Mouse (Mus musculus) liver, adult 2 months (tissue): Measurements from ENCODE around the gene Ccdc85b. TPM values are rescaled to one million over a fixed set of nuclear protein-coding genes. Genes with fewer than 3 reads are reported as not detected.

Experiments
- DNase-seq: peaks from one replicate; pipeline ENCODE4 v3.0.0-alpha.2; 2011; ENCODE audit warnings: low read depth, low spot score; ENCODE audit errors: extremely low read depth
- H3K27ac ChIP-seq: fragments of 200-500 bp; replicated peaks from 2 replicates; pipeline ENCODE4 v1.5.1; 2012; ENCODE audit warnings: low read depth, mild to moderate bottlenecking, control low read depth, inconsistent platforms, low read length; ENCODE audit not compliant: insufficient read depth
- H3K27me3 ChIP-seq: fragments of 200-500 bp; 2 replicates; pipeline ENCODE4 v1.6.1; 2012; ENCODE audit warnings: mild to moderate bottlenecking, moderate library complexity, low read length, inconsistent platforms; ENCODE audit not compliant: control insufficient read depth, insufficient read depth
- H3K36me3 ChIP-seq: fragments of 200-500 bp; 2 replicates; pipeline ENCODE4 v1.6.1; 2012; ENCODE audit warnings: low read length, inconsistent platforms; ENCODE audit not compliant: control insufficient read depth, insufficient read depth
- H3K4me1 ChIP-seq: fragments of 200-500 bp; 2 replicates; pipeline ENCODE4 v1.6.1; 2011; ENCODE audit warnings: low read length; ENCODE audit not compliant: control insufficient read depth, insufficient read depth
- H3K4me3 ChIP-seq: fragments of 200-500 bp; 2 replicates; pipeline ENCODE4 v1.5.1; 2011; ENCODE audit warnings: low read depth, mild to moderate bottlenecking, control low read depth, low read length, moderate library complexity; ENCODE audit not compliant: insufficient read depth
- H3K79me2 ChIP-seq: fragments of 200-500 bp; 2 replicates; pipeline ENCODE4 v1.6.1; 2012; ENCODE audit warnings: inconsistent platforms, mild to moderate bottlenecking, low read length, moderate library complexity; ENCODE audit not compliant: control insufficient read depth, insufficient read depth
- H3K9ac ChIP-seq: fragments of 200-500 bp; 2 replicates; pipeline ENCODE4 v1.6.1; 2012; ENCODE audit warnings: low read depth, mild to moderate bottlenecking, control low read depth, inconsistent platforms, low read length
- CTCF ChIP-seq: fragments of 200-500 bp; IDR thresholded peaks from 2 replicates; pipeline ENCODE4 v1.5.1; 2011; ENCODE audit warnings: low read depth, low read length, control low read depth
- POLR2A ChIP-seq: fragments of 200-500 bp; IDR thresholded peaks from 2 replicates; pipeline ENCODE4 v1.6.1; 2011; ENCODE audit warnings: low read length, control low read depth; ENCODE audit not compliant: insufficient read depth; ENCODE audit errors: extremely low read depth
- WGBS: fragments of 180-500 bp; shearing (Covaris S2); methylation state at CpG from one replicate; pipeline ENCODE4 v1.1.7; 2018; 5-methylcytosine and 5-hydroxymethylcytosine counted together
- polyA plus RNA-seq: library from polyadenylated mRNA; depleted of rRNA; stranded (reverse); fragments of >200 nt; gene quantifications from 2 replicates; pipeline ENCODE4 v1.2.3, GENCODE M21; 2012
- total RNA-seq: library from RNA; depleted of rRNA; stranded (reverse); fragments of >200 nt; gene quantifications from 2 replicates; pipeline ENCODE4 v1.2.3, GENCODE M21; 2014

The Ccdc85b gene
- total and polyA plus RNA-seq, 2 experiments, result 2.6 to 3.3 TPM

GRCm38 (mm10) chr19:5429219-5429618 lies 28.5 kb downstream of the Ccdc85b start:
- WGBS, result 70% methylated on average over 4 of the region's 4 CpGs
- Histone ChIP-seq H3K27ac (no peak overlapping the region), H3K4me3 (no peak overlapping the region), H3K4me1 (peaks cover 15% of the 10 kb centered on the region), H3K79me2 (peaks cover 14% of the 10 kb centered on the region; the same call in 1 of the 2 replicates), H3K27me3 (no peaks in the 10 kb centered on the region), H3K36me3 (no peaks in the 10 kb centered on the region), H3K9ac (no peak overlapping the region)
- DNase-seq, result no peak
- TF ChIP-seq POLR2A (no peak), CTCF (no peak)

GRCm38 (mm10) chr19:5428083-5428482 lies 29.6 kb downstream of the Ccdc85b start:
- H3K4me1 ChIP-seq, result peaks cover 15% of the 10 kb centered on the region
- H3K9ac ChIP-seq, result no peak overlapping the region
- H3K79me2 ChIP-seq, result peaks cover 14% of the 10 kb centered on the region; the same call in 1 of the 2 replicates
- DNase-seq, result peak; percentile 33
- no peaks in the 10 kb centered on the region for H3K27me3 ChIP-seq
- no peak overlapping the region for H3K27ac ChIP-seq
- no peak overlapping the region for H3K4me3 ChIP-seq
- no peaks in the 10 kb centered on the region for H3K36me3 ChIP-seq
- peak; percentile 28; the same call in 1 of the 2 replicates for TF ChIP-seq CTCF
- TF ChIP-seq POLR2A, result no peak
- 88% methylated on average over 2 of the region's 2 CpGs for WGBS

DNA sequence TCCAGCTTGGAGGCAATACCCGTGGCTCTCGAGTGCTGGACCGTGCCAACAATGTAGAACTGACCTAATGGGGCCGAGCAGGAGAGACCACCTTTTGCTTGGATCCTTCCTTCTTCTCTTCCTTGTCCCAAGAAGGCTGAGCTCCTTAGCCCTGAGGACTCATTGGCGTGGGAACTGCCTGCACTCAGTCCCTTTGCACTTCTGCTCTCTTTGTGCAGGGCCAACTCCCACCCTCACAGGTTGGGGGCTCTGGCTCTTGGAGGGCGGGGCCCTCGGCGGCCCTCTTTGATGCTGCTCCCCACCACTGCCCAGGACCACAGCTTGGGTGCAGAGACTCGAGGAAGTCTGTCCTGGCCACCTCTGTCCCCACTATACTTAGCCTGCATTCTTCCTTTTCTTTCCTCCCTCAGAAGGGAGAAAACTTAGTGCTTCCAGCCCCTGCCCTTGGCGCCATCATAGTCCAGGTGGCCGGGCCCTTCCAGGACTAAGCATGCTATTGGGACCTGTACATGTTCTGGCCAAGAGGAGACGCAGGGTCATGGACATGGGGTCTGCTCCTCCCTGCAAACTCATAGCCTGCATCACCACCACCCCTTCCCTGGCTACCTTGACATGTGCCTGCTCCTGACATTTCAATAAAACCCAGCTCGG lies 30.9 kb downstream of the Ccdc85b start:
- TF ChIP-seq CTCF, result no peak
- no peak for TF ChIP-seq POLR2A
- Histone ChIP-seq H3K79me2 (peaks cover 14% of the 10 kb centered on the region; the same call in 1 of the 2 replicates), H3K9ac (no peak overlapping the region), H3K27me3 (no peaks in the 10 kb centered on the region), H3K4me1 (peaks cover 14% of the 10 kb centered on the region), H3K4me3 (no peak overlapping the region), H3K36me3 (no peaks in the 10 kb centered on the region; the same call in 1 of the 2 replicates), H3K27ac (no peak overlapping the region)
- 87% methylated on average over 13 of the region's 13 CpGs for WGBS
- no peak for DNase-seq

DNA sequence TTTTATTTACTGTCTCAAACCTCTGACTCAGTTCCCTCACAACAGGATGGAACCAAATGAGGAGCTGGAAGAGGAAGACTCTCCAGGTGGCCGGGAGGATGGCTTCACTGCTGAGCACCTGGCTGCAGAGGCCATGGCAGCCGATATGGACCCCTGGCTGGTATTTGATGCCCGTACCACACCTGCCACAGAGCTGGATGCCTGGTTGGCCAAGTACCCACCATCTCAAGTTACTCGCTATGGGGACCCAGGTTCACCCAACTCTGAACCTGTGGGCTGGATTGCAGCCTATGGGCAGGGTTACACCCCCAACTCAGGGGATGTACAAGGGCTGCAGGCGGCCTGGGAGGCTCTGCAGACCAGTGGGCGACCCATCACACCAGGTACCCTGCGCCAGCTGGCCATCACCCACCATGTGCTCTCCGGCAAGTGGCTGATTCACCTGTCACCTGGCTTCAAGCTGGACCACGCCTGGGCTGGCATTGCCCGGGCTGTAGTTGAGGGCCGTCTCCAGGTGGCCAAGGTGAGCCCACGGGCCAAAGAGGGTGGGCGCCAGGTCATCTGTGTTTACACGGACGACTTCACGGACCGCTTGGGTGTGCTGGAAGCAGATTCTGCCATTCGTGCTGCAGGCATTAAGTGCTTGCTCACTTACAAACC lies 31.7 kb downstream of the Ccdc85b start:
- H3K36me3 ChIP-seq, result no peaks in the 10 kb centered on the region; the same call in 1 of the 2 replicates
- no peak for DNase-seq
- peaks cover 14% of the 10 kb centered on the region for H3K4me1 ChIP-seq
- H3K27ac ChIP-seq, result peak overlapping the region; percentile 83; the same call in 1 of the 2 replicates
- WGBS, result 85% methylated on average over 18 of the region's 18 CpGs
- no peaks in the 10 kb centered on the region for H3K27me3 ChIP-seq
- peaks cover 14% of the 10 kb centered on the region; the same call in 1 of the 2 replicates for H3K79me2 ChIP-seq
- peak overlapping the region; percentile 99 for H3K9ac ChIP-seq
- TF ChIP-seq CTCF, result no peak
- TF ChIP-seq POLR2A, result no peak
- H3K4me3 ChIP-seq, result peak overlapping the region; percentile 96

DNA sequence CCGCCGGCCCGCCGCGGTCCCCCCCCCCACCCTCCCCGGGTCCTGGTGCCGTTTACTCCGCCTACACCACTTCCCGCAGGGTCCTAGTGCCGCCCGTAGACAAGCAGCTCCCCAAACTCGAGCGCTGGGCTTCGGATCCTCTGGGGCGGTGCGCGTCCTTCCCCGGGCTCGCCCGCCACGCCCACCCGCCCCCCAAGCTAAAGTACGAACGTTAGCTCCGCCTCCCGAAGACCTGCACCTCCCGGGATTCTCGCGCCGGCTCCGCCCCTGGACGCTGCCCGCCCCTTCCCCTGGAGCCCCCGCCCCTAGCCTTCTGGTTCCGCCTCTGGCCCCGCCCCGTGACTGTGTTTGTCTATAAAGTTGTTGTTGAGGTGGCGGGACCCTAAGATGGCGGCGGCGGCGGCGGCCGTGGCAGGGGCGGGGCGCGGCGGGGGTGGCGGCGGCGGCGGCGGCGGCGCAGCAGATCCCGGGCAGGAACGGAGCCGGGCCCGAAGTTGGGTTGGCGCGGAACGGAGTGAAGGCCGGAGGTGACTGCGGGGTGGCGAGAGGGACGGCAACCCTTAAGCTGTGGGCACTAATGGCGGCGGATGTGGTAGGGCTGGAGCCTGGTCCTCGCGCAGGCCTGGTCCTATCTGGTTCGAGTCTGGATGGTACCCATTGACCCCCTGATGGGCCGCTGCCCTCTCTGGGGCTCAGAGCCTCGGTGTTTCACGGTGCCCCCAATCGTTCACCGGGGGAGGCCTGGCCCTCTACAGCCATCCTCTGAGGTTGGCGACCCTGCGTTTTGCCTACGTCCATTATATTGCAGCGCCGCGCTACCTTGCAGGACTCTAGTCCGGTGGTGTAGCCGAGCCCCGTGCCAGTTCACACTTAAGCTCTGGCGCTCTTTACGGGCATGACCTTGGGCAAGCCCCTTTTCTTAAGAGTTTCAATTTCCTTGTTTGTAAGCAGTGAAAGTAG lies 32.6 kb downstream of the Ccdc85b start, which contains the start of the genes Drap1 and AI837181:
Gene Drap1 (minus strand): TSS at position 198 of the 960 bp plus-strand sequence.
Gene AI837181 (plus strand): TSS at position 363 of the 960 bp plus-strand sequence.
- Histone ChIP-seq H3K9ac (peak within 1 kb of the TSS; percentile 99), H3K79me2 (peaks cover 14% of the 10 kb centered on the region; the same call in 1 of the 2 replicates), H3K27ac (peak within 1 kb of the TSS; percentile 83), H3K4me1 (peaks cover 14% of the 10 kb centered on the region), H3K27me3 (no peaks in the 10 kb centered on the region), H3K4me3 (peak within 1 kb of the TSS; percentile 96), H3K36me3 (peaks cover under 1% of the 10 kb centered on the region)
- TF ChIP-seq POLR2A (peak; percentile 36; the same call in 1 of the 2 replicates), CTCF (no peak)
- DNase-seq, result peak; percentile 88
- WGBS, result under 1% methylated on average over 77 of the region's 87 CpGs
